Mouse (Mus musculus) midbrain, embryonic 13.5 days (tissue): ENCODE data around the gene Serpinf1. TPM values are rescaled to one million over a fixed set of nuclear protein-coding genes. Genes with fewer than 3 reads are reported as not detected.

ENCODE experiments used
- ATAC-seq: fragments of 200-750 bp; cut with Nextera tagmentation; 2 replicates; pipeline ENCODE4 v1.8.0; 2017; ENCODE audit warnings: mild to moderate bottlenecking, moderate TSS enrichment, moderate library complexity
- H3K27ac ChIP-seq: fragments of 300-500 bp; sonication (generic); 2 replicates; pipeline ENCODE4 v1.5.1; 2015; ENCODE audit warnings: inconsistent platforms, mild to moderate bottlenecking, moderate library complexity
- H3K27me3 ChIP-seq: fragments of 300-500 bp; sonication (generic); 2 replicates; pipeline ENCODE4 v1.6.1; 2015; ENCODE audit warnings: mild to moderate bottlenecking, inconsistent platforms
- H3K36me3 ChIP-seq: fragments of 300-500 bp; sonication (generic); 2 replicates; pipeline ENCODE4 v1.6.1; 2015; ENCODE audit warnings: mild to moderate bottlenecking, inconsistent platforms
- H3K4me1 ChIP-seq: fragments of 300-500 bp; sonication (generic); replicated peaks from 2 replicates; pipeline ENCODE4 v1.6.1; 2015; ENCODE audit warnings: inconsistent platforms
- H3K4me2 ChIP-seq: fragments of 300-500 bp; sonication (generic); replicated peaks from 2 replicates; pipeline ENCODE4 v1.6.1; 2015; ENCODE audit warnings: moderate library complexity, mild to moderate bottlenecking, inconsistent platforms
- H3K4me3 ChIP-seq: fragments of 300-500 bp; sonication (generic); replicated peaks from 2 replicates; pipeline ENCODE4 v1.5.1; 2015; ENCODE audit warnings: mild to moderate bottlenecking, inconsistent platforms
- H3K9ac ChIP-seq: fragments of 300-500 bp; sonication (generic); replicated peaks from 2 replicates; pipeline ENCODE4 v1.6.1; 2015; ENCODE audit warnings: mild to moderate bottlenecking, inconsistent platforms
- H3K9me3 ChIP-seq: fragments of 300-500 bp; sonication (generic); 2 replicates; pipeline ENCODE4 v1.6.1; 2016; ENCODE audit warnings: mild to moderate bottlenecking, inconsistent platforms
- WGBS: fragments of 180-500 bp; shearing (Covaris S2); methylation state at CpG from one replicate; pipeline ENCODE4 v1.1.7; 2015; 5-methylcytosine and 5-hydroxymethylcytosine counted together
- polyA plus RNA-seq: library from polyadenylated mRNA; unstranded; fragments of >200 nt; fragmentation: Nextera tagmentation; extraction: Ambion mirVana; gene quantifications from 2 replicates; pipeline ENCODE4 v1.2.1, GENCODE M21; 2015

Serpinf1 gene
- polyA plus RNA-seq, 1 experiment from 2014 or later: 31.5 TPM

DNA sequence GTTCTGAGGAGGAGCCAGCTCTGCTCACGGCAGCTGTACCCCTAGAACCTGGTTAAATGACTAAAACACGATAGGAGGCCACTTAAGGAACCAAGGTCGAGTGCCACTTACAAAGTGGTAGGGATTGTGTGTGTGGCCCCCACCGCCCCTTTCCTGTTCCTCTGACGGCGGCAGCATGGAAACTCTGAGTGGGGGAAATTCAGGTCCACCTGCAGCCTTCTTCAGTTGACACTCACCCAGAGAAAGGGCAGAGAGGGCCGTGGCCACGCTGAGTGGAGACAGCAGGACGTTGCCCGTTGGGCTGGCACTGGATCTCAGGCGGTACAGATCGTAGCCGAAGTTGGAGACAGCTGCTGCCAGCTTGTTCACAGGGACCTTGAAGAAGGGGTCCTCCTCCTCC, 6.5 kb downstream of the Serpinf1 start:
- no peak for ATAC-seq
- no peak overlapping the region for H3K4me3 ChIP-seq
- H3K9me3 ChIP-seq: no peaks in the 10 kb centered on the region
- 90% methylated on average over 13 of the region's 13 CpGs for whole genome bisulfite sequencing
- H3K36me3 ChIP-seq: no peaks in the 10 kb centered on the region
- no peaks in the 10 kb centered on the region for H3K27me3 ChIP-seq
- peaks cover 3% of the 10 kb centered on the region; the same call in 1 of the 2 replicates for H3K4me1 ChIP-seq
- no peak overlapping the region for H3K27ac ChIP-seq
- no peak overlapping the region for H3K4me2 ChIP-seq
- H3K9ac ChIP-seq: no peak overlapping the region

DNA sequence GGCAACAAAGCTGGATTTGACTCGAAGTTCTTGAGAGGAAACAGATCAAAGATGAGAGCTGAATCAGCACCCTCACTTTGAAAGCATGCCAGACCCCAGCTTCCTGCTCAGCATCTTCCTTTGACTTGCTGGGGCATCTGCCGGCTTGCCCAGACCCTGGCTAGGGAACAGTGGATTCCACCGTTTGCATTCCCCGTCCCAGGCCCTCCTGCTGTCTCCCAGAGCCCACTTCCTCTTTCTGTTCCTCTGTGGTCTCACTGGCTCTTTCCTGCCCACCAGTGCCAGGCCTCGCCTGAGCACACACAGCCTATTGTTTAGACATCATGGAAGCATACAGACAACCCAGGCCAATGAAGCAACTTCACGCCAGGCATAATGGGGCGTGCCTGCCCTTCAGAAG, 7.4 kb downstream of the Serpinf1 start:
- H3K27me3 ChIP-seq: no peaks in the 10 kb centered on the region
- WGBS: 67% methylated on average over 7 of the region's 7 CpGs
- no peak overlapping the region for H3K9ac ChIP-seq
- H3K9me3 ChIP-seq: no peaks in the 10 kb centered on the region
- H3K36me3 ChIP-seq: no peaks in the 10 kb centered on the region
- no peak overlapping the region for H3K4me2 ChIP-seq
- no peak overlapping the region for H3K27ac ChIP-seq
- peaks cover 3% of the 10 kb centered on the region; the same call in 1 of the 2 replicates for H3K4me1 ChIP-seq
- H3K4me3 ChIP-seq: no peak overlapping the region
- ATAC-seq: no peak

DNA sequence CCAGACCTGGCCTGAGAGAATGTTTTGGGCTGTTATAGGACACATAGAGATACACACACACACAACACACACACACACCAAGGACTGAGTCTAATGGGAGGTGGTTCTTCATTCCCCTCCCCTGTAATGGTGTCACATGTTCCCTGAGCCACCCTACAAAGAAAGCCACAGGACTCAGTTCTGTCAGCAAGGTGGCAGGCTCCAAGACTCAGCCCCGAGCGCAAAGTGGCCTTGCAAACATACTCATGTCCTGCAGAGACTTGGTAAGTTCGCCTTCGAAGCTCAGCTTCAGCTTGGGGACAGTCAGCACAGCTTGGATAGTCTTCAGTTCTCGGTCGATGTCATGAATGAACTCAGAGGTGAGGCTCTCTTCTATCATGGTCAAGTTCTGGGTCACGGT, 11.9 kb downstream of the Serpinf1 start:
- H3K36me3 ChIP-seq: 0 out of 2 replicates have a peak, but pooled peaks cover 3% of the 10 kb centered on the region
- no peaks in the 10 kb centered on the region for H3K9me3 ChIP-seq
- no peak for ATAC-seq
- peaks cover 3% of the 10 kb centered on the region; the same call in 1 of the 2 replicates for H3K4me1 ChIP-seq
- H3K4me3 ChIP-seq: no peak overlapping the region
- H3K27ac ChIP-seq: no peak overlapping the region
- H3K27me3 ChIP-seq: no peaks in the 10 kb centered on the region
- H3K4me2 ChIP-seq: no peak overlapping the region
- no peak overlapping the region for H3K9ac ChIP-seq
- 90% methylated on average over 7 of the region's 7 CpGs for WGBS

DNA sequence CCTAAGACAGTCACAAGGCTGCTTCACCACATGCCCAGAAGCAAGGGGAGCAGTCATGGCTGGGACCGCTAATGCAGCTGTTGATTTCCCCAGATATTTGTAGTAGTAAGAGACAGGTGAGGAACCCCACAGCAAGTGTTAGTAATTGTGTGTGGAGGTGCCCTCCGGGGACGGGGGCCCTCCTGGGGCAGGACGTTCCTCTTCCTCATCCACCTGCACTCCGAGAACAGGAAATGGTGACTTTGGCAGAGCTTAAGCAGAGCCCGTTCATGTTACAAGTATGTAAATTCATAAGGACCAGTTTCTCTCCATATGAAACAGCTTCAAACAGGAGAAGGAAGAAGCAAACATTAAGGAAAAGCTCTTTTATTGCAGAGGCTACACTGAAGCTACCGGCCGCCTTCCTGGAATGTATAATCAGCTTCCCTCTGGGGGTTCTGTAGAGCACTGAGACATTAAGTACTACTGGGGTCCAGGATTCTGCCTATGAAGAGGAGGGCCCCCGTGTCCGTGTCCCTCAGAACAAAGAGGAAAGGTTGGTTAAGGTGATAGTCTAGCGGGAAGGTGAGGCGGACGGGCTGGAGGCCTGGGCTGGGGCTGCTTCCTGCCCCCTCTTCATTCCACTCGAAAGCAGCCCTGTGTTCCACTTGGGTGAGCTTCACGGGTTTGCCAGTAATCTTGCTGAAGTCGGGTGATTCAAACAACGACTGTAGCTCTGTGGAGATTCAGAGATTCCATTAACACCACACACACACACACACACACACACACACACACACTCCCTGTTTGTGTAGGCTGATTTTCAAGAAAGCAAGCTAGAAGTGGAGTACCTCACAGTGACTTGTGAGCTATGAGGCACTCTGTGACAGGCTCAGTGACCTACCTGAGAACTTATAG, 12.6 kb downstream of the Serpinf1 start:
- H3K27me3 ChIP-seq: no peaks in the 10 kb centered on the region
- no peak overlapping the region for H3K4me3 ChIP-seq
- no peak overlapping the region for H3K9ac ChIP-seq
- no peak overlapping the region for H3K27ac ChIP-seq
- no peak overlapping the region for H3K4me2 ChIP-seq
- WGBS: 74% methylated on average over 17 of the region's 17 CpGs
- H3K36me3 ChIP-seq: 0 out of 2 replicates have a peak, but pooled peaks cover 3% of the 10 kb centered on the region
- no peaks in the 10 kb centered on the region for H3K9me3 ChIP-seq
- no peak for ATAC-seq
- H3K4me1 ChIP-seq: no peaks in the 10 kb centered on the region

DNA sequence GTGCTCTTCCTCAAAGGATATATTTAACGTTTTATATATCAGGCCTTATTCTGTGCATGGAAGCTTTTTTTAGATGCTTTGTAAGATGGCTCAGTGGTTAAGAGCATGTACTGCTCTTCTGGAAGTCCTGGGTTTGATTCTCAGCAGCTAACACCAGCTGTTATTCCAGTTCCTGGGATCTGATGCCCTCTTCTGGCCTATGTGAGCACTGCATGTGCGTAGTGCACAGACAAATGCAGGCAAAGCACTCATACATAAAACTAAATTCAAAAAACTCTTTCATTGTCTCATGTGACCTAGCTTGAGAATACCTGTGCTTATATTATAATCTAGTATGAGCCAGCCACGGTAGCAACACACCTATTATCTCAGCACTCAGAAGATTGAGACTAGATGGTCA, 15.6 kb downstream of the Serpinf1 start:
- Histone ChIP-seq H3K27ac (no peak overlapping the region), H3K4me3 (no peak overlapping the region), H3K9me3 (no peaks in the 10 kb centered on the region), H3K4me1 (no peaks in the 10 kb centered on the region), H3K36me3 (peaks cover 3% of the 10 kb centered on the region; the same call in 1 of the 2 replicates), H3K9ac (no peak overlapping the region), H3K4me2 (no peak overlapping the region), H3K27me3 (no peaks in the 10 kb centered on the region)
- ATAC-seq: no peak
- 38% methylated on average over 3 of the region's 3 CpGs for WGBS

DNA sequence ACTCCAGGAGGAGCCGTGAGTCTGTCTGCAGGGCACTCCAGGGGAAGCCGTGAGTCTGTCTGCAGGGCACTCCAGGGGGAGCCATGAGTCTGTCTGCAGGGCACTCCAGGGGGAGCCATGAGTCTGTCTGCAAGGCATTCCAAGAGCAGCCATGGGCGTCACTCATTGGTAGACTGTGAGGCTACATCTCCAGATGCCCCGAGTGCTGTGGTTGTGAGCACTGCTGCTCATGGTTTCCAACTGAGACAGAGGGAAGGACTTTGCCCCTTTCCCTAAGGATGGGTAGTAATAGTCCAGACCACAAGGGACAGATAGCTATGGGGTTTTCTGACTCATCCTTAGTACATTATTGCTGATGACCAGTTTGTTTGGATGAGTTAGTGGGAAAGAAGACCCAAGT, 16.4 kb downstream of the Serpinf1 start:
- 72% methylated on average over 4 of the region's 4 CpGs for WGBS
- H3K27ac ChIP-seq: no peak overlapping the region
- H3K4me3 ChIP-seq: no peak overlapping the region
- no peak for ATAC-seq
- H3K27me3 ChIP-seq: no peaks in the 10 kb centered on the region
- no peak overlapping the region for H3K9ac ChIP-seq
- peaks cover 3% of the 10 kb centered on the region; the same call in 1 of the 2 replicates for H3K36me3 ChIP-seq
- no peaks in the 10 kb centered on the region for H3K4me1 ChIP-seq
- H3K9me3 ChIP-seq: no peaks in the 10 kb centered on the region
- H3K4me2 ChIP-seq: no peak overlapping the region

DNA sequence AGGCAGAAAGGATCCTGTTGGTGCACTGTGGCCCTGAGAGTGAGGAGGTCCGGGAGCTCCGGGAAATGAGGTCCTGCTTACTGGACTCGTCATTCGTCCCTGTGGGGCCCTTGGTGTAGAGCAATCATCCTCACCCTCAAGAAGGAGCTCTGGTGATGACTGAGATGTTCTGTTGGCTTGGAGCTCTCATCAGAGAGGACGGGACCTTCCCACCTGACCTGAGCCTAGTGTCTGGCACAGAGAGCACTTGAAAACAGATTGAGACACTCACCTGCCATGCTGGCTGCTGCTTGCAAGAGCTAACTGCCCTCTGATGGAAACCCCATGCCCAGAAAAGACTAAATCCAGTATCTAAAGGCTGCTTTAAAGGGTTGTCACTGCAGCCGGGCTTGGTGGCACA, 17.7 kb downstream of the Serpinf1 start:
- WGBS: 89% methylated on average over 6 of the region's 6 CpGs
- H3K36me3 ChIP-seq: peaks cover 3% of the 10 kb centered on the region; the same call in 1 of the 2 replicates

DNA sequence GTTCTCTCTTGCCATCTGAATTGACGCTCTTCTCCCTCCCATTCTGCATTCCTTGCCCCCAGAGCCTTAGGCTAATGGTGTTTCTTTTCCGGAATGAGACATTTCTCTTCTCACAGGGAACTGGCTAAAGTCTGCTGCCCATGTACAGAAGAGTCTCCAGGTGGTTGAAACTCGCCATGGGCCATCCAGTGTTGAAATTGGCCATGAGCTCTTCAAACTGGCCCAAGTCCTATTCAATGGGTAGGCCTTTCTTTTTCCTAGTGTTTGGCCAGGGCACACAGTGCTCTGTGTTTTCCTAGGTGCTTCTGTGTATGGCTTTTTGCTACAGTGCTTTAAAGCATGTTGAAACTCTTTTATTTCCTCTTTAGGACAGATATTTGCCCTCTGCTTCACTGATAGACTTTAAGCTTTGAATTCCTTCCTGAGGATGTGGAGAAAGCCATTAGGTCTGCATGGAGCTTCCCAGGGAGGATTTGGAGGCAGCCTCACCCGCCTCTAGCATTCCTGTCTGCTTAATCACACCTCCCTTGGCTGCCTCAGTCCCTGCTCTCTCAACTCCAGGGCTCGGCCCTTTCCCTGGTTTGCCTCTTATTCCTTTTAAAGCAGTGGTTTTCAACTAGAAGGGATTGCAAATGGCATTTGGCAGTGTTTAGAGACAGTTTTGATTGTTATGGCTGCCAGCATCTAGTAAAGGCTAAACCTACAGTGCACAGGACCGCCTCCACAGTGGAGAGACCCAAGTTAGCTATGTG, 19.0 kb downstream of the Serpinf1 start:
- no peak for ATAC-seq
- no peaks in the 10 kb centered on the region for H3K4me1 ChIP-seq
- peaks cover 3% of the 10 kb centered on the region; the same call in 1 of the 2 replicates for H3K36me3 ChIP-seq
- no peak overlapping the region for H3K4me3 ChIP-seq
- no peak overlapping the region for H3K4me2 ChIP-seq
- no peaks in the 10 kb centered on the region for H3K27me3 ChIP-seq
- 0 out of 2 replicates have a peak overlapping the region, but pooled peaks have one; percentile 7 for H3K9ac ChIP-seq
- no peaks in the 10 kb centered on the region for H3K9me3 ChIP-seq
- no peak overlapping the region for H3K27ac ChIP-seq
- WGBS: 74% methylated on average over 6 of the region's 6 CpGs

More for the DNA sequence above, 17.7 kb downstream of the Serpinf1 start:
- Histone ChIP-seq H3K4me2 (no peak overlapping the region), H3K4me3 (no peak overlapping the region), H3K27ac (no peak overlapping the region), H3K9me3 (no peaks in the 10 kb centered on the region), H3K27me3 (no peaks in the 10 kb centered on the region), H3K9ac (no peak overlapping the region), H3K4me1 (no peaks in the 10 kb centered on the region)
- ATAC-seq: no peak

DNA sequence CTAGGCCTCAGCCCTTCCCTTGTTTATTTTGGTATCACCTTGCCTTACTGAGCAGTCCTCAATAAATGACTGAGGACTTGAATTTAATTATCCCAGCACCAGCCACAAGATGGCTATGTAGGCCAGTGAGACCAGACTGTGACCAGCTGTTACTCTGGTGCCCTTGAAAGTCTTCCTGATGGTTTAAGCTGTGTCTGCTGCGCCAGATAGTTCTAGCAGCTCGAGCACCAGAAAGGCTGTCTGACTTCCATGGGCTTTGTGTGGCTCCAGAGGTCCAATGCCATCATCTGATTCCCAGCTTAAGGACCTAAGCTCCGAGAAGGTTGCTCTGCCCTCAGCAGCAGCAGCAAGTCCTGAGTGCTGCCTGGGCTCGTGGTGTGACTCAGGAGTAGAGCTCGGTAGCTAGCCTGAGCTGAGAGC, 20.2 kb downstream of the Serpinf1 start:
- H3K4me1 ChIP-seq: no peaks in the 10 kb centered on the region
- H3K9me3 ChIP-seq: no peaks in the 10 kb centered on the region
- no peak overlapping the region for H3K27ac ChIP-seq
- 62% methylated on average over 5 of the region's 5 CpGs for WGBS
- H3K4me3 ChIP-seq: no peak overlapping the region
- H3K36me3 ChIP-seq: peaks cover 3% of the 10 kb centered on the region; the same call in 1 of the 2 replicates
- ATAC-seq: peak; percentile 66; the same call in 1 of the 2 replicates
- H3K9ac ChIP-seq: 0 out of 2 replicates have a peak overlapping the region, but pooled peaks have one; percentile 10
- no peak overlapping the region for H3K4me2 ChIP-seq
- H3K27me3 ChIP-seq: no peaks in the 10 kb centered on the region

DNA sequence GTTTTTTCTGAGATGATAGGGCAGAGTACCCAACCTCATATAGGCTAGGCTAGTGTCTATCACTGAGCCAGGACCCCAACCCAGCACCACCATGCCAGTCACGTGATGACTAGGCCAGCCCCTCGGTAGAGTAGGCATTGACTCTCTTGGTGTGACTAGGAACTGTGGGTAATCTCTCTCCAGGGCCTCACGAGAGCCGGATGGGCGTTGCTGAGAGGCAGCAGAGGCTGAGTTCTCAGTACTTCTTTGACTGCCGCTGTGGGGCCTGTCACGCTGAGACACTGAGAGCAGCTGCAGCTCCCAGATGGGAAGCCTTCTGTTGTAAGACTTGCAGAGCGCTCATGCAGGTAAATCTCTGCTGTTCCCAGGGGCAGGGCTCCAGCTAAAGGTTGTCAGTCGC, 22.4 kb downstream of the Serpinf1 start:
- WGBS: 60% methylated on average over 9 of the region's 9 CpGs
- no peaks in the 10 kb centered on the region; the same call in 1 of the 2 replicates for H3K36me3 ChIP-seq
- H3K4me3 ChIP-seq: no peak overlapping the region
- no peaks in the 10 kb centered on the region for H3K27me3 ChIP-seq
- no peak for ATAC-seq
- H3K4me1 ChIP-seq: no peaks in the 10 kb centered on the region
- no peaks in the 10 kb centered on the region for H3K9me3 ChIP-seq
- H3K4me2 ChIP-seq: no peak overlapping the region
- H3K9ac ChIP-seq: no peak overlapping the region
- H3K27ac ChIP-seq: no peak overlapping the region

DNA sequence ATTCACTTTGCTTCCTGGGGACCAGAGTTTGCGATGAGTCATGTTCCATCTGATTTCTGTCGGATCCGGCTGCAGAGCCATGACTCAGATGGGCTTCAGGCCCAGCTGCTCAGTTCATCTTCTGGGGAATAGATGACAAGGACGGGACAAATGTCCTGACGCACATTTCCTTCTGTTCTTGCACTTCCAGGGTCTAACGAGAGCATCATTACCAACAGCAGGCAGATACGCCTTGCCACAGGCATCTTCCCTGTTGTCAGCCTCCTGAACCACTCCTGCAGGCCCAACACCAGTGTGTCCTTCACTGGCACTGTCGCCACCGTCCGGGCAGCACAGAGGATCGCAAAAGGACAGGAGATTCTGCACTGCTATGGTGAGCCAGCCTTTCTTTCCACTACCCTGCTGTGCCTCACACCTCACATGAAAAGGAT, 23.1 kb downstream of the Serpinf1 start:
- Histone ChIP-seq H3K36me3 (no peaks in the 10 kb centered on the region; the same call in 1 of the 2 replicates), H3K4me2 (no peak overlapping the region), H3K9ac (no peak overlapping the region), H3K27me3 (no peaks in the 10 kb centered on the region), H3K27ac (no peak overlapping the region), H3K4me3 (no peak overlapping the region), H3K4me1 (no peaks in the 10 kb centered on the region), H3K9me3 (no peaks in the 10 kb centered on the region)
- WGBS: 90% methylated on average over 11 of the region's 11 CpGs
- no peak for ATAC-seq

DNA sequence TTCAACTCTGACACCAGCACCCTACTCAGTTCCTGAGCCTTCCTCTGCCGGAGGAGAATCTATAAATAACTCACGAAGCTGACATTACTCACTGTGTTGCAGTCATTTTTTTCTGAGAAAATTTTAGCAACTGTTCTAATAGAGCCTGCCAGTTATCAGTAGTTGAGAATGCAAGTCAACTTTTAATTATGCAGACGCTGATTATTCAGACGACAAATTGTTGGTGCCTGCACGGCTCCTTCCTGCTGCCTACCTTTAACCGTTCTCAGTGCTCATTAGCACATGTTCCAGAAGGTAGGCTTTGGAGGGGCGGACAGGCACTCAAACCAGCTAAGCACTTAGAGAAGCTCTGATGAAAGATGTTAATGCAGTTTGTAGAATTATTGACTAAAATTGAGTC, 25.0 kb downstream of the Serpinf1 start:
- Histone ChIP-seq H3K4me3 (no peak overlapping the region), H3K27ac (no peak overlapping the region)
- ATAC-seq: no peak

More for the DNA sequence above, 25.0 kb downstream of the Serpinf1 start:
- Histone ChIP-seq H3K27me3 (no peaks in the 10 kb centered on the region), H3K9me3 (no peaks in the 10 kb centered on the region), H3K9ac (no peak overlapping the region), H3K36me3 (no peaks in the 10 kb centered on the region), H3K4me1 (no peaks in the 10 kb centered on the region), H3K4me2 (no peak overlapping the region)
- WGBS: 83% methylated on average over 7 of the region's 7 CpGs
